Mouse (Mus musculus) cerebellum, adult (tissue): ENCODE measurements around the gene Siglecf.

Source experiments
- ATAC-seq: cut with Nextera tagmentation; 2 replicates; pipeline ENCODE4 v1.9.2; 2017; ENCODE audit warnings: mild to moderate bottlenecking, moderate library complexity, mixed read lengths; ENCODE audit not compliant: insufficient number of reproducible peaks, low FRiP score, low TSS enrichment

Siglecf gene

GRCm38 (mm10) chr7:43361442-43361841 is 10.3 kb downstream of the Siglecf start:
- ATAC-seq: no peak

- ATAC-seq: no peak
Measured at GRCm38 (mm10) chr7:43362021-43362420, 10.9 kb downstream of the Siglecf start.

GRCm38 (mm10) chr7:43378226-43378625 is 27.1 kb downstream of the Siglecf start:
- ATAC-seq: no peak

- no peak for ATAC-seq
Measured at GRCm38 (mm10) chr7:43392349-43393121, 41.4 kb downstream of the Siglecf start.

- no peak for ATAC-seq
Measured at GRCm38 (mm10) chr7:43399501-43399900, 48.4 kb downstream of the Siglecf start.

GRCm38 (mm10) chr7:43402718-43403117 is 51.6 kb downstream of the Siglecf start:
- ATAC-seq: no peak

GRCm38 (mm10) chr7:43407573-43407972 is 56.4 kb downstream of the Siglecf start:
- ATAC-seq: no peak

- ATAC-seq: no peak
Measured at GRCm38 (mm10) chr7:43408131-43408553, 57.0 kb downstream of the Siglecf start, which contains the start of gene Siglecg. TSS of gene Siglecg (plus strand) at chr7:43408204.

GRCm38 (mm10) chr7:43409084-43409483 is 57.9 kb downstream of the Siglecf start:
- no peak for ATAC-seq
